Mouse (Mus musculus): ENCODE measurements at regions not wholly inside any gene's neighbourhood (a gene's known extent, or its start where the extent isn't known, plus 50 kb on each side); places are given as distances from the start of the nearest gene placed in this dataset.
A peak's percentile ranks its signal among the peaks of the same experiment; 100 is the strongest.

GRCm38 (mm10) chr2:159287996-159288563 lies 493.5 kb downstream of the Dhx35 start:
- intact Hi-C loops (cut with DNase I): no loop called here
- DNase-seq (ENCODE audit: low spot score in 2 of 2): no peak

GRCm38 (mm10) chr2:159290081-159290480 lies 495.5 kb downstream of the Dhx35 start:
- intact Hi-C loops (cut with DNase I): no loop called here
- no peak for DNase-seq (ENCODE audit: low spot score in 2 of 2)

GRCm38 (mm10) chr2:159307001-159307400 lies 512.4 kb downstream of the Dhx35 start:
- no peak for DNase-seq (ENCODE audit: low spot score in 2 of 2)

GRCm38 (mm10) chr2:159334711-159335110 lies 540.1 kb downstream of the Dhx35 start:
- intact Hi-C loops (cut with DNase I): no loop called here
- peak in 1 of 2 experiments; percentile 2 for DNase-seq (ENCODE audit: low spot score in 2 of 2)

More at GRCm38 (mm10) chr2:159307001-159307400, 512.4 kb downstream of the Dhx35 start:
- intact Hi-C loops (cut with DNase I): no loop called here

GRCm38 (mm10) chr2:159336646-159337045 lies 542.0 kb downstream of the Dhx35 start:
- intact Hi-C loops (cut with DNase I): no loop called here
- DNase-seq (ENCODE audit: low spot score in 2 of 2): peak in 1 of 2 experiments; percentile 38

- intact Hi-C loops (cut with DNase I): no loop called here
- peak in 1 of 2 experiments; percentile 28 for DNase-seq (ENCODE audit: low spot score in 2 of 2)
Measured at GRCm38 (mm10) chr2:159343624-159344560, 549.3 kb downstream of the Dhx35 start.

GRCm38 (mm10) chr2:159354247-159354646 lies 559.6 kb downstream of the Dhx35 start:
- intact Hi-C loops (cut with DNase I): no loop called here

GRCm38 (mm10) chr2:159356503-159356902 lies 561.9 kb downstream of the Dhx35 start:
- DNase-seq (ENCODE audit: low spot score in 2 of 2): no peak
- intact Hi-C loops (cut with DNase I): no loop called here

More at GRCm38 (mm10) chr2:159354247-159354646, 559.6 kb downstream of the Dhx35 start:
- DNase-seq (ENCODE audit: low spot score in 2 of 2): no peak

GRCm38 (mm10) chr2:159361371-159361770 lies 566.8 kb downstream of the Dhx35 start:
- intact Hi-C loops (cut with DNase I): no loop called here
- peak in 1 of 2 experiments; percentile 82 for DNase-seq (ENCODE audit: low spot score in 2 of 2)

GRCm38 (mm10) chr2:159392865-159393264 lies 598.3 kb downstream of the Dhx35 start:
- intact Hi-C loops (cut with DNase I): no loop called here
- DNase-seq (ENCODE audit: low spot score in 2 of 2): peak in 1 of 2 experiments; percentile 2

GRCm38 (mm10) chr2:159401421-159402100 lies 607.0 kb downstream of the Dhx35 start:
- intact Hi-C loops (cut with DNase I): no loop called here

GRCm38 (mm10) chr2:159404940-159405339 lies 610.3 kb downstream of the Dhx35 start:
- DNase-seq (ENCODE audit: low spot score in 2 of 2): no peak
- intact Hi-C loops (cut with DNase I): no loop called here

More at GRCm38 (mm10) chr2:159401421-159402100, 607.0 kb downstream of the Dhx35 start:
- DNase-seq (ENCODE audit: low spot score in 2 of 2): no peak

GRCm38 (mm10) chr2:159414599-159414998 lies 620.0 kb downstream of the Dhx35 start:
- intact Hi-C loops (cut with DNase I): no loop called here
- DNase-seq (ENCODE audit: low spot score in 2 of 2): no peak

- DNase-seq (ENCODE audit: low spot score in 2 of 2): no peak
- intact Hi-C loops (cut with DNase I): no loop called here
Measured at GRCm38 (mm10) chr2:159418371-159418940, 623.8 kb downstream of the Dhx35 start.

- DNase-seq (ENCODE audit: low spot score in 2 of 2): peak in 1 of 2 experiments; percentile 8
- intact Hi-C loops (cut with DNase I): no loop called here
Measured at GRCm38 (mm10) chr2:159422281-159422937, 627.8 kb downstream of the Dhx35 start.

- DNase-seq (ENCODE audit: low spot score in 2 of 2): no peak
- intact Hi-C loops (cut with DNase I): no loop called here
Measured at GRCm38 (mm10) chr2:159428201-159428600, 633.6 kb downstream of the Dhx35 start.

GRCm38 (mm10) chr2:159430577-159431329 lies 636.1 kb downstream of the Dhx35 start:
- DNase-seq (ENCODE audit: low spot score in 2 of 2): no peak
- intact Hi-C loops (cut with DNase I): no loop called here

GRCm38 (mm10) chr2:159438961-159439360 lies 644.4 kb downstream of the Dhx35 start:
- intact Hi-C loops (cut with DNase I): no loop called here
- DNase-seq (ENCODE audit: low spot score in 2 of 2): no peak
